Mouse (Mus musculus) spleen, adult 2 months (tissue): ENCODE data around the gene Sgca.

Source experiments
- CTCF ChIP-seq: fragments of 200-500 bp; IDR thresholded peaks from 2 replicates; pipeline ENCODE4 v1.5.1; 2011; ENCODE audit warnings: mild to moderate bottlenecking, inconsistent platforms; ENCODE audit not compliant: insufficient read depth, insufficient read length, insufficient replicate concordance; ENCODE audit errors: extremely low read depth
- POLR2A ChIP-seq: fragments of 200-500 bp; IDR thresholded peaks from 2 replicates; pipeline ENCODE4 v1.6.1; 2011; ENCODE audit warnings: low read depth, low read length, inconsistent platforms

DNA sequence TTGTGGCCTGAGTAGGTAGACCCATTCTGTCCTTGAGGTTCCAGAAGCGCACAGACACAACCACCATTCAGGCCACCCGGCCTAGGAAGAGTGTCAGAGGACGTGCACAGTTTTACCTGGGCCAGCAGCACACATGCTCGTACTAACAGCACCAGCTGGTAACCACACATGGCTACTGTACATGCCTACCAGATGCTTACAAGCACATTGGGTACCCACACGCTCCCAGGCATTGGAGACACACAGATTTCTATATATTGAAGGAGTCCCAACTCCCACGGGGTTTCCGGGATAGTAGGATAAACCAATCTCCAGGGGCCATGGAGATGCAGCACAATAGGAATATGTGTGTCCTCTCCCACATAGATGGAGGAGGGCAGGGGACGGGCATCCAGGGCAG, 26.6 kb upstream of the Sgca start:
- TF ChIP-seq CTCF (no peak), POLR2A (no peak)
